Mouse (Mus musculus): ENCODE results near the gene Gsap. TPM values are rescaled to one million over a fixed set of nuclear protein-coding genes. Genes with fewer than 3 reads are reported as not detected.
"Not testable (repeated sequence)": the region's sequence is repeated elsewhere in the genome, so short reads cannot be mapped to it uniquely, and the experiment has no call there.

Gsap gene
- total RNA-seq, 2 experiments from 2014 or later, result 2.1 to 2.4 TPM

DNA sequence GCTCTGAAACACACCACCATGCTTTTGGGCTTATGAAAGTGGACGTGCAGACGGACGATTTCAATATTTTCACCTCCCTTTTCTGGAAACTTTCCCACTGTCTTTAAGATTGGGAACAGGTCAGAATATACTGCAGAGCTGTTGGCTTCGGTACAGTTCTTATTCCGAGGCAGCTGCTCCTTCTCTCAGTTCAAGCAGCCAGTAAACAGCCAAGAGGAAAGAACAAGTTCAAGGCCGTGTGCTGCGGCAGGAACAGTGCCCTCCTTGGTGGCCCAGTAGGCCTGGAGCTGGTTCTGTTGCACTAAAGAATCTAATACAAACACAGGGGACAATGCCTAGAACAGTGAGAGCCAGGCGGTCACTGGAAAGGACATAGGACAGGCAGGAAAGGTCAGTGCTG is 104.5 kb downstream of the Gsap start:
- no peak for DNase-seq
- intact Hi-C loops (cut with DNase I; ENCODE audit: low total_unique reads), result no loop called here

DNA sequence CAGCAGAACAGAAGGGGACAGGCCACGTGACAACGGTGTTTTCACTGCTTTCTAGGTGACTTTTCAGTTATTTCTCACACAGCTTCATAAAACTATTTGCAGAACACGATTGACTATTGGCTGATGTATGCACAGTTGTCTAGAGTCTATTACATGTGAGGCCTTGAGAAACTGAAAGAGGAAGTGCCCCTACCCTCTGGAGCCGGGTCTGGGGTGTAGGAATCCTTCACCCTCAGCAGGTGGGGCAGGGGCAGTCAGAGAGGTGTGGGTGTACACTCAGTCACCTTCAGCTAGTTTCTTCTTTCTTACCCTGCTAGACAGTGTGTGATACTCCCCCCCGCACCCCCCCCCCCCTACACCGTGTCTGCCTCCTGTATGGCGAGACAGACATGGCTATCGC is 109.6 kb downstream of the Gsap start:
- no peak for DNase-seq
- intact Hi-C loops (cut with DNase I; ENCODE audit: low total_unique reads), result no loop called here

DNA sequence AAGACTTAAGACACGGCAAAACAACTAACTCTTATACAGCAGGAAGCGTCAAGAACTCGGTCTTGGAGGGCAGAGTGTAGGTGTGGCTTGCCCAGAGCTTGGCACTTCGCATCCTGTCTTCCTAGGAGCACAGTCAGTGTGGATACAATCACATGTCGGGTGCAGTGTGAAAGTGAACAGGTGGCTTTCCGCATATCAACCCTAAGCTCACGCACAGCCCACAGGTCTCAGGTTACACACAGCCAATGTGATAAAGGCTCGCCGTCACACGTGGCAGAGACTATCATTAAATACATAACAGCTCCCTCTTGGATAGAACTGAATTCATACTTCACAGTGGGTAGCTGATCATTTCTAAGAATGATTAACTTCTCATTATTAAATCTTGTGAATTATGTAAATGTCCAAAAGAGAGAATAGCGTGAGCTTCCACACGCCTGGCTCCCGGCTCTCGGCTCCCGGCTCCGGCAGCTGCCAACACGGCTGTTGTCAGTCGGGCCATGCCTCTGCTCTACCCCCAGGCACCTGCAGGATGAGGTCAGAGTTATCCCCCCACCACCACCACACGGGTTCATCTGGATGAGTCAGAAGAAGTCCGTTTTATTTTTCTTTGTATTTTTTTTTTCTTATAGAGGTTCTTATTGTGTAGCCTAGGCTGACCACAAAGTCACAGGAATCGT is 113.2 kb downstream of the Gsap start:
- no peak for DNase-seq
- intact Hi-C loops (cut with DNase I; ENCODE audit: low total_unique reads), result no loop called here

- no peak for DNase-seq
- intact Hi-C loops (cut with DNase I; ENCODE audit: low total_unique reads), result no loop called here
Measured at GRCm38 (mm10) chr5:21300058-21300457, 114.0 kb downstream of the Gsap start.

DNA sequence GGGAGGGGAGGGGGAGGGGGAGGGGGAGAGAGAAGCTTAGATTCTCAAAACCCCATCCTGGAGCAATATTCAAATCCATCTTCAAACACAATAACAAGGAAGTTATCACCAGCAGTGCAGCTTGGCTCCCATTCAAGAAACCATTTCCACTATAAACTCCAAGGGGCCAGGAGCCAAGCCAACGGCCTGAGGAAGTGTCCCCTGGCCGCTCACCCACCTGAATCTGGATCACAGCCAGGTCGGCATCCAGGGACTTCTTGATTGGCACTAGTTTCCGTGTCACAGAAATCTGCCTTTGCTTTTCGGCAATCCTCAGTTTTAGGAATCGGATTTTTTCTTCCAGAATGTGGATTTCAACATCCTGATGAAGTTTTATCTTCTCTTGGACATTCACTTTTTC is 115.0 kb downstream of the Gsap start:
- no peak for DNase-seq
- intact Hi-C loops (cut with DNase I; ENCODE audit: low total_unique reads), result no loop called here

- no peak for DNase-seq
- intact Hi-C loops (cut with DNase I; ENCODE audit: low total_unique reads), result no loop called here
Measured at GRCm38 (mm10) chr5:21307165-21307564, 121.1 kb downstream of the Gsap start.

GRCm38 (mm10) chr5:21314696-21315095 is 128.6 kb downstream of the Gsap start:
- intact Hi-C loops (cut with DNase I; ENCODE audit: low total_unique reads), result no loop called here
- no peak for DNase-seq

- intact Hi-C loops (cut with DNase I; ENCODE audit: low total_unique reads), result no loop called here
- DNase-seq, result no peak
Measured at GRCm38 (mm10) chr5:21320138-21320537, 134.1 kb downstream of the Gsap start.

GRCm38 (mm10) chr5:21326494-21326893 is 140.4 kb downstream of the Gsap start:
- DNase-seq, result peak; percentile 48
- intact Hi-C loops (cut with DNase I; ENCODE audit: low total_unique reads), result loop anchor here (5.0 kb wide), 1 partner anchor 96 kb away; the partner anchor contains the start of genes Ccdc146 and Fam185a

- intact Hi-C loops (cut with DNase I; ENCODE audit: low total_unique reads), result loop anchor here (5.0 kb wide), 1 partner anchor 94 kb away; the partner anchor contains the start of genes Ccdc146 and Fam185a
- DNase-seq, result no peak
Measured at GRCm38 (mm10) chr5:21328560-21328959, 142.5 kb downstream of the Gsap start.

- intact Hi-C loops (cut with DNase I; ENCODE audit: low total_unique reads), result loop anchor here (5.0 kb wide), 1 partner anchor 92 kb away; the partner anchor contains the start of genes Ccdc146 and Fam185a
- DNase-seq, result no peak
Measured at GRCm38 (mm10) chr5:21329672-21330665, 143.9 kb downstream of the Gsap start.

- no peak for DNase-seq
- intact Hi-C loops (cut with DNase I; ENCODE audit: low total_unique reads), result no loop called here
Measured at GRCm38 (mm10) chr5:21331656-21332055, 145.6 kb downstream of the Gsap start.

DNA sequence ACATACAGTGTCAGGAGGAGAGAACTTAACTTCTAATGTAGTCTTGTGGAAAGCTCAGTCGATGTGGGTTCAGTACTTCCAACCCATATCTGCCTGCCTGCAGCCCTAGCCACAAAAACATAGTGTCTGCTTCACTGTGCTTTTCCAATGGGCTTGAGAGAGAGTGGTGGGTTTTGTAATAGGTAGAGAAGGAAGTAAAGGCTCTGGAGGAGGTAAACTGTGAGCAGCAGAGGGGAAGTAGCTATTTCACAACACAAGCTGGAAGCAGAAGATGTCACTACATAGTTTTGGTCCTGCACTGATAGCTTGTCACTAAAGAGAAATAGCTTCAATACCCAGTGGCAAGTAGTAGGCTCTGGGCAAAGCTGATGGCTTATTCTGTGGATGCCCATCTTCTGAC is 146.1 kb downstream of the Gsap start:
- no peak for DNase-seq
- intact Hi-C loops (cut with DNase I; ENCODE audit: low total_unique reads), result no loop called here

- intact Hi-C loops (cut with DNase I; ENCODE audit: low total_unique reads); DNase-seq: not testable (repeated sequence)
Measured at GRCm38 (mm10) chr5:21342265-21342664, 156.2 kb downstream of the Gsap start.

- DNase-seq, result peak; percentile 17
- intact Hi-C loops (cut with DNase I; ENCODE audit: low total_unique reads), result no loop called here
Measured at GRCm38 (mm10) chr5:21348366-21348765, 162.3 kb downstream of the Gsap start.

DNA sequence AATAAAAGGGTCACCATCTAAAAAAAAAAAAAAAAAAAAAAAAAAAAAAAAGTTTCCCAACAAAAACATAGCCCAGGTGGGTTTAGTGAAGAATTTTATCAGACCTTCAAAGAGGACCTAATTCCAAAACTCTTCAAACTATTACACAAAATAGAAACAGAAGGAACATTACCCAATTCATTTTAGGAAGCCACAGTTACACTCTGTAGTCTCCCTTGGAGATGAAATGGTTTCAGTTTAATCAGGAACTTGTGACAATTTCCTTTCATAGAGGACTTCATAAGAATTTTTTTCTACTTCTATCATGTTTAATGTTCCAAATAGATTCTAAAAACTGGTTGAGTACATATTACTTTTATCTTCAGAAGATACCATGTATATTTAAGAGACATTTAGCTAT is 165.6 kb downstream of the Gsap start:
- intact Hi-C loops (cut with DNase I; ENCODE audit: low total_unique reads), result no loop called here
- no peak for DNase-seq

- intact Hi-C loops (cut with DNase I; ENCODE audit: low total_unique reads), result no loop called here
Measured at GRCm38 (mm10) chr5:21358648-21359047, 172.6 kb downstream of the Gsap start.

GRCm38 (mm10) chr5:21363343-21363742 is 177.3 kb downstream of the Gsap start:
- intact Hi-C loops (cut with DNase I; ENCODE audit: low total_unique reads), result no loop called here
- DNase-seq, result no peak

More at GRCm38 (mm10) chr5:21358648-21359047, 172.6 kb downstream of the Gsap start:
- DNase-seq, result no peak
